Mouse (Mus musculus) testis, postnatal 14 days (tissue): ENCODE data around the gene Rhd.

Source experiments
- DNase-seq: peaks from one replicate; pipeline ENCODE4 v3.0.0; 2021; ENCODE audit warnings: low spot score

The Rhd gene

GRCm38 (mm10) chr4:134930684-134931481 is 66.5 kb downstream of the Rhd start, which contains the start of gene Syf2:
Gene Syf2, plus strand, starts transcription at chr4:134930898.
- DNase-seq: peak; percentile 95

GRCm38 (mm10) chr4:134937240-134938176 is 73.2 kb downstream of the Rhd start:
- DNase-seq: no peak

GRCm38 (mm10) chr4:134939900-134940299 is 75.6 kb downstream of the Rhd start:
- no peak for DNase-seq

GRCm38 (mm10) chr4:134943758-134944538 is 79.6 kb downstream of the Rhd start:
- no peak for DNase-seq
